Mouse (Mus musculus): Measurements from ENCODE around the gene Mta2.
A peak's percentile ranks its signal among the peaks of the same experiment; 100 is the strongest.

Gene Mta2

GRCm38 (mm10) chr19:8929224-8930088 lies 12.2 kb upstream of the Mta2 start, which contains the start of the genes Rom1 and Eml3:
TSS of gene Rom1 (minus strand) at chr19:8929356.
TSS of gene Eml3 (plus strand) at chr19:8929552.
- peak; percentile 57 to 64 for DNase-seq (ENCODE audit: low spot score in 2 of 2)

- no peak for DNase-seq (ENCODE audit: low spot score in 2 of 2)
These were observed 11.6 kb upstream of the Mta2 start for GRCm38 (mm10) chr19:8930117-8930516.

DNA sequence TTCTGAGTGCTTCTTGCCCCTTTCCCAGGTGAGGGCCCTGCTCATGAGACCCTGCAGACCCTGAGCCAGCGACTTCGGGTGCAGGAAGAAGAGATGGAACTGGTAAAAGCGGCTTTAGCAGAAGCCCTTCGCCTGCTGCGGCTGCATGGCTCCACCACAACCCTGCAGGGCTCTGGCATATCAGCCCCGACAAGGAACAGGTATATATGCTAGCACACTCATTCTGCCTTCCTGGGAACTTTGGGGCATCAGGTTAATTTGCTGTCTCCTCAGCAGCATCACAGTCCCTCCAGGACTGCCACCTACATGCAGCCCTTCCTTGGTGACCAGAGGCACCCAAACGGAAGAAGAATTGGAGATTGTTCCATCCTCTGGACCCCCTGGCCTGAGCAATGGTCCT lies 10.9 kb upstream of the Mta2 start:
- DNase-seq (ENCODE audit: low spot score in 2 of 2), result no peak

- no peak for DNase-seq (ENCODE audit: low spot score in 2 of 2)
These were observed 4.9 kb upstream of the Mta2 start for GRCm38 (mm10) chr19:8936736-8937135.

GRCm38 (mm10) chr19:8940526-8941133 lies 1.0 kb upstream of the Mta2 start:
- no peak for DNase-seq (ENCODE audit: low spot score in 2 of 2)

DNA sequence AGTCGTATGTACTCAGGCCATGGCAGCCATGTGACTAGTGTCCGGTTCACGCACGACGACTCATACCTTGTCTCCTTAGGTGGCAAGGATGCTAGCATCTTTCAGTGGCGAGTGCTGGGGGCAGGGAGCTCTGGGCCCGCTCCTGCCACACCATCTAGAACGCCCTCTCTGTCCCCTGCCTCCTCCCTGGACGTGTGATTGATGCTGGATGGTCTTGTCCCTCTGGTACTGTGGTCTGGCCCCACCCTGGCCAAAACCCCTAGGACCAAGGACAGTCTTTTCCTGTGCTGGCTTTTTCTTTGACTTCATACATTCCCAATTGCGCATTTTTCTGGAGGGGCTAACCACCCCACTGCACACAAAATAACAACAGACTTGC lies 550 bp upstream of the Mta2 start:
- DNase-seq (ENCODE audit: low spot score in 2 of 2), result no peak

DNA sequence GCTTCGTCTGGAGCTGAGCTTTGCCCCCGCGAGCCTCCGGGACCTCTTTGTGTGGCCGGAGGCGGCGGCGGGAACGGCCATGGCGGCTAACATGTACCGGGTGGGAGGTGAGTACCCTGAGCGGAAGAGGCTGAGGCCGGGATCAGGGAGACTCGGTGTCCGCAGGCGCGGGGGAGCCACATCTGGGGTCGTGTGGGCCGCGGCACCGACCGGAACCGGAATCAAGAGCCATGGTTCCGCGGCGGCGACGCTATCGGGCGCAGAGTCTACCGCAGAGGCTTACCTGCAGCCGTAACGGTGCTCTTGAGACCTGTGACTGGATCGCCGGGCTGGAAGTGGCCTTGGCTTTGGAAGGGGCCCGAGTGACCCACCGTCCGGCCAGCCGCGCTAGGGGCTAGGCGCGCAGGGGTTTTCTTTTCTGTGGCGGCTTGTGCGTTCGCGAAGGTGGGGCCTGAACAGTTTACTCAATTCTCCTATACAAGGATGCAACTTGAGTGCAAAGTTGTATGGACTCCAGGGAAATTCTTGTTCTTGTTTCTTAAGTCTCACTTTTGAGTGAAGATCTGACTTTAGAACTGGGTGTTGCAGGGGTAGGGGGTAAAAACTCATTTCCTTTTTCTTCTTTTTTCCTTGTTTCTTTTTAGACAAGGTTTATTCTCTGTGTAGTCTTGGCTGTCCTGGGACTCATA lies 745 bp downstream of the Mta2 start:
- peak in 1 of 2 experiments; percentile 50 for DNase-seq (ENCODE audit: low spot score in 2 of 2)

DNA sequence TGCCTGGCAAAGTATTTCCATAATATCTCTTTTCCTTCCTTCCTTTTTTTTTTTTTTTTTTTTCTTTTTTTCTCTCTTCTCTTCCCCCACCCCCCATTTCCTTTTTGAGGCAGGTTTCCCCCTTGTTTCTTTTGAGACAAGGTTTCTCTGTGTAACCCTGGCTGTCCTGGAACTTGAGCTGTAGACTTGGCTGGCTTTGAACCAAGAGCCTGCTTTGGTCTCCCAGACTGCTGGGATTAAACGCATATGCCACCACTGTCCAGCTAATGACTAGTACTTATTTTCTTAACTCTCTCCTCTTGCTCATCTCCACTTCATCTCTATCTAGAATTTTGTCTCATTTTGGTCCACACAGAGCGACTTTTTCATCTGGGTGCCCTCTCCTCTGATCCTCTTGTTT lies 1.4 kb downstream of the Mta2 start:
- DNase-seq (ENCODE audit: low spot score in 2 of 2), result no peak

GRCm38 (mm10) chr19:8944062-8944461 lies 2.4 kb downstream of the Mta2 start:
- DNase-seq (ENCODE audit: low spot score in 2 of 2), result no peak

GRCm38 (mm10) chr19:8944750-8945149 lies 3.1 kb downstream of the Mta2 start:
- no peak for DNase-seq (ENCODE audit: low spot score in 2 of 2)

DNA sequence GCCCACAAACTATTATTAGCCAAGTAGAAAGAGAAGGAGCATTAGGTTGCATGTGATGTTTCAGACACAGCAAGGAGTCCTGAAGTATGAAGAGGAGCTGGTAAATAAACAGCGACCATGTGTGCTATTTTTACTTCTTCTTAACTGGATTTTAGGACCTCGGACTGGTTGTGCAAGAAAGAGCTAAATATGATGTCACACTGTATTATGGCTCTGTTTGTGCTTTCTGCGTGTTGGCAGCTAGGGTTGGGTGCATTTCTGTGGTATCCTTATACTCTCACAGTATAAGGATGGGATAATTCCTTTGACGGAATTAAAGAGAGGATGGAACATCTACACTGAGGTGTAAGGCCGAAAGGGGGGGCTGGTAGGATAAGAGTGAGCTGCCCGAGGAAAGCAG lies 3.6 kb downstream of the Mta2 start:
- no peak for DNase-seq (ENCODE audit: low spot score in 2 of 2)

DNA sequence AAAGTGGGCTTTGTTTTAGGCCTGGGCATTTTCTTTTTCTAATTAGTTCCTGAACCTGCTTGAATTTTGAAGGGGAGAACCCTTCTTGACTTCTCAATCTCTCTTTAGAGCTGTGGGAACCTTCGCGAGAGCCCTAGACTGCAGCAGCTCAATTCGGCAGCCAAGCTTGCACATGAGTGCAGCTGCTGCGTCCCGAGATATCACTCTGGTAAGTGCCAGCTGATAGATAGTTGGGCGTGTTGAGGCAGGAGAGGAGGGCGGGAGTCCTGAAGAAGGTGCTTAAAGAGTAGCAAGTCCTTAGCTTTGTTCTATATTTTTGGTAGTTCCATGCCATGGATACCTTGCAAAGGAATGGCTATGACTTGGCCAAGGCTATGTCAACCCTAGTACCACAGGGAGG lies 5.3 kb downstream of the Mta2 start:
- DNase-seq (ENCODE audit: low spot score in 2 of 2), result no peak

DNA sequence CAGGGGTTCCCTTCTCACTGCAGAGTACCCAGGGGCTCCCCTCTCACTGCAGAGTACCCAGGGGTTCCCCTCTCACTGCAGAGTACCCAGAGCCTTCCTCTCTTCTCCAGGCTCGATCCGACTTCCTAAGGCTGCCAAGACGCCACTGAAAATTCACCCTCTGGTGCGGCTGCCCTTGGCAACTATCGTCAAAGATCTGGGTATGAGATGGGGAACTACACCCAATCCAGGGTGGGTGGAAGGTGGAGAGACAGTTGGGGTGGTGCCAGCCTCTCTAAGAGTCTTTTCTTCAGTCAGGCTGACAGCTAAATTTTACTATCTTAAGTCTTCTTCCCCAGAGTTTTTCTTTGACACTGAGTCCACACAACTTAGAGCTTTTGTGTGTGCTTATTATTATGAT lies 8.5 kb downstream of the Mta2 start:
- DNase-seq (ENCODE audit: low spot score in 2 of 2), result no peak

GRCm38 (mm10) chr19:8952241-8952640 lies 10.6 kb downstream of the Mta2 start:
- DNase-seq (ENCODE audit: low spot score in 2 of 2), result no peak

DNA sequence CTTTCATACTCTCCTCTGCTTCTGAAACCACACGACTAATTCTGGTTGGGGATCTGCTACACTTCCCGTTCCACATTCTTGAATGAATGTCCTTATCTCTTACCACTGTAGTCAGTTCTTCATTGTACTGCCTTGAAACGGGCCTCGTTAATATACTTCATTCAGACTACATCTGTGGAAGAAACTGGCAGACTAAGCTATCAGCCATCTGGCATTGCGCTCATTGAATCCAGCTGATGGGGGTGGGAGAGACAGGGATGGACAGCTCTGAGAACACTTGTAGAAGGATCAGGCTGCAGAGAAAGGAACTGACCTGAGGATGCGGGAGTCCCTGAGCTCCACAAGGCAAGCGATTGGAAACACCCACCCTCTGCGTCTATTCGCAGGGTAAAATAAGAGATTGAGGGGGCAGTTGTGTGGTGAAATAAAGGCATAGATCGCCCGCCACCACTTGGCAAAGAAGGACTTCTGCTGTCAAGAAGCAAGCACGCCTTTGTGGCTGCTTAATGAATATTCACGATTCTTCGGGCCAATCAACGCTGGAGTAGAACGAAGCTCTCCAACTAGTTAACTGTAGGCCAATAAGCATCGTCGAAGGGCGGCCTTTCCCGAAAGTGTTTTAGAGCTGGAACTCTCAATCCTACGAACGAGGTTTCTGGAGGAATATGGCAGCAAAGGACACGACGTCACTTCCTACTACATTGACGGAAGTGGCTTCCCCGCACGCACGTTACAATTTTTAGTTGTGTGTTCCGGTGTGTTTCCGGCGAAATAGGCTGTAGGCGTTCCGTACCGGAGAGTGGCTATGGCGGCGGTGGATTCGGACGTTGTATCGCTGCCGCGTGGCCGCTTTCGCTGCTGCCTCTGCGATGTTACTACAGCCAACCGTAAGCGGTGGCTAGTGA lies 11.7 kb downstream of the Mta2 start, which contains the start of gene Tut1:
Gene Tut1, plus strand, starts transcription at position 713 of the 905 bp plus-strand sequence.
- DNase-seq (ENCODE audit: low spot score in 2 of 2), result peak; percentile 88 to 94

GRCm38 (mm10) chr19:8954171-8954570 lies 12.5 kb downstream of the Mta2 start:
- no peak for DNase-seq (ENCODE audit: low spot score in 2 of 2)

DNA sequence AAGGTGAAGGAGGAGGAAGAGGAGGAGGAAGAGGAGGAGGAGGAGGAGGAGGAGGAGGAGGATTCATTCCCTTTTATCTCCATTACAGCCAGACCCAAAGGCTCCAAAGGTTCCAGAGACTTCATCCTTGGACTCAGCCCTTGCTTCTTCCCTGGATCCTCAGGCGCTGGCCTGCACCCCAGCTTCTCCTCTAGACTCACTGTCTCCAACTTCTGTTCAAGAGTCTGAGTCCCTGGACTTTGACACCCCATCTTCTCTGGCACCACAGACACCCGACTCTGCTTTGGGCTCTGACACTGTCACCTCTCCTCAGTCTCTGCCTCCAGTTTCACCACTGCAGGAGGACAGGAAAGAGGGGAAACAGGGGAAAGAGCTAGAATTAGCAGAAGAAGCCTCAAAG lies 20.6 kb downstream of the Mta2 start:
- no peak for DNase-seq (ENCODE audit: low spot score in 2 of 2)

- no peak for DNase-seq (ENCODE audit: low spot score in 2 of 2)
These were observed 23.4 kb downstream of the Mta2 start for GRCm38 (mm10) chr19:8965075-8965474.

GRCm38 (mm10) chr19:8965771-8966170 lies 24.1 kb downstream of the Mta2 start:
- no peak for DNase-seq (ENCODE audit: low spot score in 2 of 2)

- no peak for DNase-seq (ENCODE audit: low spot score in 2 of 2)
These were observed 24.5 kb downstream of the Mta2 start for GRCm38 (mm10) chr19:8966198-8966589.

DNA sequence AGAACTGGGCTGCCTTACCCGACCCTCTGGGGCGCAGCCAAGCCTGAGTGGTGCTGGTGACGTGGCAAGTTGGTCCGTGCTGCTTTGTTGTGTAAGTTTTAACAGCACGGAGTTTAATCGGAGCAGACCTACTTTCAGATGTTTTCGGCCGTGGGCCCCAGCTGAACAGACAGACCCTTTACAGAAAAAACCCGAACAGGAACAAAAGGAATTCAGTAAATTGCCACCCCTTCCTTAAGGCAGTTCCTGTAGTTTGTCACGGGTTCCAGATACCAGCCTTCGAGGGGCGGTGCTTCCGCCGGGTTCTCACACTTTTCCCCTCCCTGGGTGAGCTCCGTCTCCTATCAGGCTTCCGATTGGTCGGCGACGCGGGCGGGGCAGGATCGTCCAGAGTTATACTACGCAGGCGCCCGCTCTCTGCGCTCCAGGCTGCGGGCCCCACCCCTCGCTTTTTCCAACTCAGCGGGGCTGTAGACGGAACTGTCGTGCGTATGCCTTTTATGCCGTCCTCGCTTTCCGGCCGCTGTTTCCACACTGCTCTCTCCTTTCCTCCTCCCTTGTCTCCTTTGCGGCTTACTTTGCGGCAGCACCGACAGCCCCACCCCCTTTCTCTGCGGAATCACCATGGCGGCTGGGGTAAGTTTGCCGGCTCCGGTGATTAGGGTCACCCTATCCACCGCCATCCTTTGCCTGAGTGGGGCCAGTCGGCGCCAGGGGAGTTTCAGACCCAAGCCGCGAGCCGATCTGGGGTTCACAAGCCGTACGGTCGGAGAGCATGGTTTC lies 25.1 kb downstream of the Mta2 start, which contains the start of gene Eef1g:
Gene Eef1g, plus strand, starts transcription at position 452 of the 783 bp plus-strand sequence.
- DNase-seq (ENCODE audit: low spot score in 2 of 2), result peak; percentile 99

All from frontal cortex, postnatal 14 days (tissue).